Mouse (Mus musculus) olfactory bulb, adult 2 months (tissue): ENCODE results near the gene Clspn. TPM values are rescaled to one million over a fixed set of nuclear protein-coding genes. Genes with fewer than 3 reads are reported as not detected.
A peak's percentile ranks its signal among the peaks of the same experiment; 100 is the strongest.

ENCODE experiments used
- H3K27ac ChIP-seq: fragments of 200-500 bp; 2 replicates; pipeline ENCODE4 v1.5.1; 2012; ENCODE audit warnings: low read depth, low read length; ENCODE audit not compliant: insufficient read depth
- H3K4me1 ChIP-seq: fragments of 200-500 bp; 2 replicates; pipeline ENCODE4 v1.6.1; 2012; ENCODE audit warnings: low read length; ENCODE audit not compliant: control insufficient read depth, insufficient read depth
- H3K4me3 ChIP-seq: fragments of 200-500 bp; 2 replicates; pipeline ENCODE4 v1.5.1; 2012; ENCODE audit warnings: mild to moderate bottlenecking, low read depth, low read length, moderate library complexity; ENCODE audit not compliant: insufficient read depth
- CTCF ChIP-seq: fragments of 200-500 bp; IDR thresholded peaks from 2 replicates; pipeline ENCODE4 v1.5.1; 2012; ENCODE audit warnings: low read depth, mild to moderate bottlenecking, low read length, moderate library complexity; ENCODE audit not compliant: insufficient read depth
- POLR2A ChIP-seq: fragments of 200-500 bp; IDR thresholded peaks from 2 replicates; pipeline ENCODE4 v1.6.1; 2012; ENCODE audit warnings: mild to moderate bottlenecking, low read depth, low read length, moderate library complexity; ENCODE audit not compliant: insufficient read depth
- WGBS: fragments of 180-500 bp; shearing (Covaris S2); methylation state at CpG from one replicate; pipeline ENCODE4 v1.1.7; 2018; 5-methylcytosine and 5-hydroxymethylcytosine counted together
- polyA plus RNA-seq: library from polyadenylated mRNA; stranded (reverse); fragments of >200 nt; gene quantifications from 2 replicates; pipeline ENCODE4 v1.2.4, GENCODE M21; 2012; ENCODE audit warnings: low replicate concordance; ENCODE audit not compliant: missing spikeins, insufficient read depth, insufficient read length

Clspn gene
- polyA plus RNA-seq: not detected in 2 replicates

DNA sequence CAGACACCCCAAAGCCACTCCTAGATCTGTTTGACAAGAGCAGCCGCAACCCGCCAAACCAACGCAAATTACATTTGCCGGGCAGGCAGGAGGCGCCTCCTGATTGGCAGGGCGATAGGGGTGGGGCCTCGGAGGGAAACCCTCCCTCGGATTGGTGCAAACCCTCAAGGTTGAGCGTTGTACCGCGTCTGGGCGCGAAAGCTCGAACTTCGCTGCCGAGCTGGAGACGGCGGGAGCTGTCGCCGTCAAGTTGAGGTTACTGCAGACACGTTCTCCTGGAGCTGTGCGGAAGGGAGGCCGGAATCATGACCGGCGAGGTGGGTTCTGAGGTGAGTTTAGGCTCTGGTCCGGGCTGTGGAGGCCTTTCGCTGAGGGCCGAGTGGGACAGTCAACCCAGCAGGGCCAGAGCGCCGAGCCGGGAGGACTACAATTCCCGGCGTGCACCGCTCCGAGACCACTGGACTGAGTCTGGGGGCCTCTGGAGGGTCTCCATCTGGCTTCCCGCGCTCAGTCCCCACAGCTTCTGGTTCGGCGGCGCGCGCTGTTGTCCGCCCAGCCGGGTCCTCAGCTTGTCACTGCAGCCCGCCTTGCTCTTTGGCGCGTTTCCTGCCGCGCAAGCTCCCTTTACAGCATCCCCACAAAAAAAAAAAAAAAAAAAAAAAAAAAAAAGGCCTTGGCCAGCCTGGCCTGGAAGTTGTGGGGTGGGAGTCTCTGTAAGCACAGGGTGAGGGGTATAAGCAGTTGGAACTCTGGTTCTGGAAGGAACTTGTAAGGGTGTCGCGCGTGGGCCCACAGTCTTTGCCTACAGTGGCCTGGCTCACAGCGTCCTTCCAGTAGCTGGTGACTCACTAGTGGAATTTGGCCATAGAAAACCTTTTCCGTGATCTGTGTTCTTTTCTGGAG, at the start of gene Clspn:
TSS of gene Clspn (plus strand) at position 127 of the 903 bp plus-strand sequence.
- WGBS: 1% methylated on average over 54 of the region's 54 CpGs
- TF ChIP-seq CTCF: no peak
- TF ChIP-seq POLR2A: no peak
- peak within 1 kb of the TSS; percentile 56 for H3K4me3 ChIP-seq
- H3K27ac ChIP-seq: no peak within 1 kb of the TSS
- H3K4me1 ChIP-seq: no peaks in the 10 kb centered on the region

DNA sequence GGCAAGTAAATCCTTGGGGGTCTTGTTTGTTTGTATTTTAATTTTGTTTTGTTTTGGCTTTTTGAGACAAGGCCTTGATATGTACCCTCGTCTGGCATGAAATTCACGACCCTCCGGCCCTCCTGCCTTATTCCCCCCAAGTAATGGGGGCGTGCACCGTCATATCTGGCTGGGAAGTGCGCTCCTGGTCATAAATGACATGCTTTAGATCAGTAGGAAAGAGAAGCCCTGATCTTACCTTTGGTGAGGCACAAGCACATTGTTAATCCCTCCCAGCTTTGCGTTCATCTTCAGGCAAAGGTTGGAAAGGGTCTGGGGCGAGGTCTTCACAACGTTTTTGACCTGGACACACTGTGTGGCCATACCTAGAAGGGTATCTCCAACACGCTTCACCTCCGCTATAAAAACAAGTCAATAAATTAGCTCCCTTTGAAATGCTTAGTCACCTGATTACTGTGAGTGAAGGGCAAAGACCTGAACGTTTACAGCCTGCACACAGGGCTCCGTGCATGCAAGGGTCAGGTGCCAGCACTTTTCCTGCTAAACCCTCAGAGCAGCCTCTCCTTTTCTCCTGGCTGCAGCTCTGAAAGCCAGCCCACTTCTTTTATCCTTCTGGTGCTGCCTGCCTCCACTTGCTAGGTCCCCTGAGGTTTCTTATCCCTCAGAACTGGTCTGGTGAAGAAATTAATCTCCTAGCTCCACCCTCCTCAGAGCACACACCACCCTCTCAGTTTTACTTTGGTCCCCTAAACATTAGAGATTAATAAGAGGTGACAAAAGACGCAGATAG, 48.4 kb upstream of the Clspn start:
- no peaks in the 10 kb centered on the region for H3K4me1 ChIP-seq
- WGBS: 79% methylated on average over 14 of the region's 14 CpGs

DNA sequence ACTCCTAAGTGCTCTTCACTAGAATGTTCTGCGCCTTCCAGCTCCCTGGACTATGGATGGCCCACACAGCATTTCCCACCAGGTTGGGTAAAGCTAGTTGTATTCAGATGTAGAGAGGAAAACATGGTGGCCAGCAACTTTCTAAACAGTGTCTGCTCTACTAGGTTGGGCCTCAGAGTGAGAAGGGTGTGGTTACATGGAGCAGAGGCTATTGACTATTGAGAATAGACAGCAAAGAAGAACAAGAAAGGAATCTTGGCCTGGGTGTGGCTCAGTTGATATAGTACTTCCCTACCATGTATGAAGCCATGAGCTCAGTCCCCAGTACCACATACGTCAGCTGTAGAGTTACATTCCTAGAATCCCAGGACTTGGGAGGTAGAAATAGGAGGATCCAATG, 47.7 kb upstream of the Clspn start:
- no peak overlapping the region for H3K4me3 ChIP-seq
- TF ChIP-seq POLR2A (no peak), CTCF (no peak)
- 94% methylated on average over 2 of the region's 2 CpGs for WGBS
- H3K4me1 ChIP-seq: no peaks in the 10 kb centered on the region
- H3K27ac ChIP-seq: no peak overlapping the region

More for the DNA sequence above, 48.4 kb upstream of the Clspn start:
- no peak for TF ChIP-seq CTCF
- TF ChIP-seq POLR2A: no peak
- Histone ChIP-seq H3K27ac (no peak overlapping the region), H3K4me3 (no peak overlapping the region)

DNA sequence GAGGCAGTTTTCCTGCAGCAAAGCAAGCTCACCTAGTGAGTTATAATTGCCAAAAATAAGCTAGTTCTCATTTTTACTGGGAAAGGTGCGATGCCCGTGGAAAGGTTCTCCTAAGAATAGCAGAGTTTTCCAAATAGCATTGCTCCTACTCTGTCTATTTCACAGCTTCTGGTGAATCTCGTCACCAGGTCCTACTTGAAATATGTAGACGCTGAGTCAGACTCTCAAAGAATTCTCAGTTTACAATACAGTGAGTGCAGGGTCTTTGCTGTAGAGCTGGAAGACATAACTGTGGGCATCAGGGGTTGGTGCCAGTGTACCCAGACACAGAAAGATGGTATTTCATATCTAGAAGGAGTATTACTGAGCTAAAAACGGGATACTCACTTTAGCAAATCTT, 45.7 kb upstream of the Clspn start:
- 89% methylated on average over 5 of the region's 5 CpGs for WGBS
- no peak for TF ChIP-seq CTCF
- TF ChIP-seq POLR2A: no peak
- H3K4me1 ChIP-seq: no peaks in the 10 kb centered on the region
- H3K4me3 ChIP-seq: no peak overlapping the region
- H3K27ac ChIP-seq: no peak overlapping the region

DNA sequence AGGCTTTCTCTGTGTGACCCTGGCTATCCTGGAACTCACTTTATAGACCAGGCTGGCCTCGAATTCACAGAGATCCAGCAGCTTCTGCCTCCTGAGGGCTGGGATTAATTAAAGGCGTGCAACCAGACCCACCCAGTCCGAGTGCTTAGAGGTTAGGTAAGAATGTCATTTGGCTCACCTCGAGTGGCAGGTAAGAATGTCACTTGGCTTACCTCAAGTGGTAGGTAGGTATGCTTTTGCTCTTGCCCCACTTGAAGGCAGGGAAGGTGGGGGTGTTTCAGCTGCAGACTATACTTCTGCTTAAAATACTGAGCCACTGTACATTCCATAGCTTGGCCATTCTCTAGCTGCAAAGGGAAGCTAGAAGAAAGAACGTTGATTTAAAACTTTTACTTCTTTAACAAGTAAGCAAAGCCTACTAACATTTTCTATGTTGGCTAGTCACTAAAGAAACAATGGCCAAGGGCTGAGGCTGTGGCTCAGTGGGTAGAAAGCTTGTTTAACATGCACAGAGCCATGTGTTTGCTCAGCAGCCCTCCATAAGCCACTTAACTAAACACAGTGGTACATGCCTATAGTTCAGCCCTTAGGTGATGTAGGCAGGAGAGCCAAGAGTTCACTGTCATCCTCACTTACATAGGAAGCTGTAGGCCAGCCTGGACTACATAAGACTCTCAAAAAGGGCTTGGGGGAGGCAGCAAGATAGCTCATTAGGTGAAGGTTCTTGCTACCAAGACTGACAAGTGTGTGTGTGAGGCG, 44.2 kb upstream of the Clspn start:
- WGBS: 87% methylated on average over 6 of the region's 6 CpGs
- TF ChIP-seq POLR2A (no peak), CTCF (no peak)
- Histone ChIP-seq H3K4me1 (no peaks in the 10 kb centered on the region), H3K4me3 (no peak overlapping the region), H3K27ac (no peak overlapping the region)

DNA sequence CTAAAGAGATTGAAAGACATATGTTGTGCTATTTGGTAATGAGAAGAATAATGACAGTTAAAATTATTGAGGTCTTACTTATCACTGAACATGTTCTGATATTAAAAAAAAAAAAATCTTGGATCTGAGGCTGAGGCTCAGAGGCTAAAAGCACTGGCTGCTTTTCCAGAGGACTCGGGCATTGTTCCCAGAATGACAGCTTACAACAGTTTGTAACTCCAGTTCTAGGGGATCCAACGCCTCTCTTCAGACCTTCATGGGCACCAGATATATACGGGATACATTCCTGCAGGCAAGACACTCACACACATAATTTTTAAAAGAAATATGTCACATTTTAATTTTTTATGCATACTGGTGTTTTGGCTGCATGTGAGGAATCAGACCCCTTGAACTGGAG, 30.6 kb upstream of the Clspn start:
- no peak for TF ChIP-seq CTCF
- no peak for TF ChIP-seq POLR2A
- H3K4me1 ChIP-seq: no peaks in the 10 kb centered on the region
- H3K4me3 ChIP-seq: no peak overlapping the region
- 86% methylated on average over 3 of the region's 3 CpGs for WGBS
- H3K27ac ChIP-seq: no peak overlapping the region

DNA sequence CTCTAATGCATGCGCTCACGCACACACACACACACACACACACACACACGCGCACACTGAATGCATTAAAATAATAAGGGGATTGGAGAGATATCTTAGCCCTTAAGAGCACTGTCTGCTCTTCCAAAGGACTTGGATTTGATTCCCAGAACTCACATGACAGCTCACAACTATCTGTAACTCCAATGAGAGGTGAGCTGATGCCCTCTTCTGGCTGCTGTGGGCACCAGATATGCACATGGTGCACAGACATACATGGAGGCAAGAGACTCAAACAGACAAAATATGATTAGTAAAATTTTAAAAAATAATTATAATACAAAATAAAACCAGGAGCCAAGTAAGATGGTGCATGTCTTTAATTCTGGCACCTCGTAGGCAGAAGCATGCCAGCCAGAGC, 29.9 kb upstream of the Clspn start:
- Histone ChIP-seq H3K4me3 (no peak overlapping the region), H3K27ac (no peak overlapping the region), H3K4me1 (no peaks in the 10 kb centered on the region)
- TF ChIP-seq CTCF: no peak
- TF ChIP-seq POLR2A: no peak
- 95% methylated on average over 5 of the region's 5 CpGs for WGBS

DNA sequence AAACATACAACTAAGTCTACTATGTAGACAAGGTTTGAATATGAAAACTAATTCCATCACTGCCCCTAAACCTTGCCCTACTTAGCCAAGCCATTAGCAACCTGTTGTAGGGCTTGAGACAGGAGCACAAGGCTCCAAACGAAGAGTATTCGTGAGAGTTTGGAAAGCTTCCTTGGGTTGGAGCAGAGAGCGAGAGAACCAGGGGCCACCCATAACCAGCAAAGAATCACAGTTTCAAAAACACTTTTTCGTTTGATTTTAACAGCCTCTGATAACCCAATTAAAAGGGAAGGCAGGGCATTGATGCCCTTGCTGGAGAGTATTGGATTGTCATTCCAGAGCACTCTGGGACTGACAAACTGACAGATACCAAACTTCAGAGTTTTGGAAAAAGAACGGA, 24.4 kb upstream of the Clspn start:
- H3K4me3 ChIP-seq: peak overlapping the region; percentile 88
- H3K27ac ChIP-seq: no peak overlapping the region

More for the DNA sequence above, 24.4 kb upstream of the Clspn start:
- H3K4me1 ChIP-seq: peaks cover 4% of the 10 kb centered on the region
- 23% methylated on average over 5 of the region's 5 CpGs for WGBS
- no peak for TF ChIP-seq CTCF
- no peak for TF ChIP-seq POLR2A
